Mouse (Mus musculus) forelimb bud, embryonic 11.5 days (tissue): ENCODE measurements at regions not wholly inside any gene's neighbourhood (a gene's known extent, or its start where the extent isn't known, plus 50 kb on each side); places are given as distances from the start of the nearest gene placed in this dataset.

Experiments
- DNase-seq: peaks from one replicate; pipeline ENCODE4 v3.0.0-alpha.2; 2012; ENCODE audit warnings: low read depth, low spot score

- peak; percentile 20 for DNase-seq
Observed at GRCm38 (mm10) chr6:99782996-99783395, 56.8 kb upstream of the Prok2 start.
